18 mouse cellular contexts compared by ENCODE assay signal in the genomic region with DNA sequence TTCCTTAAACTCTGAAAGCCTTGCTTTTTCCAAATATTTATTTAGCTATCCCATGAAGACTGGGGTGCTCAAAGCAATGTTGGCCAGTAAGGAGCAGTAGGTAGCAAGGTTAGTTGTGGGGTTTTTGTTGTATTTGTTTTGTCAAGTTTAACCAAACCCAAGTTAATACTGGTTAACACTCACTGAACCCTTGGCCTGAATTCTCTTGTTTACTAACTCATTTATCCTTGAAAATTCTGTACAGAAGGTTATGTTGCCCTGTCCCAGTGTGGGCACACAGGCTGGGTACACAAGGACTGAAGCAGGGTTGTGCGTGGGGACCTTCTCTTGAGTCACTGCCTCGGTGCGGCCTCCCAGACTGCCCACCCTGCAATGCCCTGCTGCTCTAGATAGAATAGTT.
"Had no signal": no experiment of that assay in that cellular context is flagged by ENCODE, and none has a peak within 500 bp of the region (broad histone marks: within the 10 kb centered on the region; RNA-seq: fewer than 3 reads in every experiment).

No protein-coding gene starts in this region.

- H3K27ac ChIP-seq: midbrain, embryonic 10.5 days; midbrain, embryonic 12.5 days; neural tube, embryonic 13.5 days; neural tube, embryonic 15.5 days had no signal

- H3K4me2 ChIP-seq: lung, embryonic 14.5 days; midbrain, embryonic 12.5 days; neural tube, embryonic 13.5 days; neural tube, embryonic 15.5 days had no signal

- H3K4me3 ChIP-seq: midbrain, embryonic 10.5 days; midbrain, embryonic 12.5 days; myocyte; neural tube, embryonic 13.5 days; neural tube, embryonic 15.5 days had no signal

- H3K27me3 ChIP-seq: midbrain, embryonic 12.5 days; neural tube, embryonic 13.5 days had no signal

- H3K9me3 ChIP-seq: midbrain, embryonic 10.5 days; midbrain, embryonic 12.5 days; neural tube, embryonic 13.5 days; neural tube, embryonic 15.5 days had no signal

- DNase-seq: lung, embryonic 14.5 days; lung, postnatal 10 days; lung, postnatal 4 days; midbrain, embryonic 14.5 days; retina, postnatal 1 day; right cerebral cortex, adult 18-20 months; right cerebral cortex, postnatal 25 days; right cerebral cortex, postnatal 4 days; spleen, adult 18-20 months; thymus, adult 18-20 months; thymus, postnatal 14 days; thymus, postnatal 36 days had no signal

- H3K9ac ChIP-seq: lung, embryonic 14.5 days; midbrain, embryonic 12.5 days; neural tube, embryonic 13.5 days; neural tube, embryonic 15.5 days had no signal

- H3K36me3 ChIP-seq: midbrain, embryonic 10.5 days; midbrain, embryonic 12.5 days; neural tube, embryonic 13.5 days; neural tube, embryonic 15.5 days had no signal

- ATAC-seq: midbrain, embryonic 16.5 days had no signal
